Mouse (Mus musculus): ENCODE measurements around the gene 1700011L22Rik. TPM values are rescaled to one million over a fixed set of nuclear protein-coding genes. Genes with fewer than 3 reads are reported as not detected.

Gene 1700011L22Rik
- polyA plus RNA-seq, 1 experiment from 2014 or later, result not detected

DNA sequence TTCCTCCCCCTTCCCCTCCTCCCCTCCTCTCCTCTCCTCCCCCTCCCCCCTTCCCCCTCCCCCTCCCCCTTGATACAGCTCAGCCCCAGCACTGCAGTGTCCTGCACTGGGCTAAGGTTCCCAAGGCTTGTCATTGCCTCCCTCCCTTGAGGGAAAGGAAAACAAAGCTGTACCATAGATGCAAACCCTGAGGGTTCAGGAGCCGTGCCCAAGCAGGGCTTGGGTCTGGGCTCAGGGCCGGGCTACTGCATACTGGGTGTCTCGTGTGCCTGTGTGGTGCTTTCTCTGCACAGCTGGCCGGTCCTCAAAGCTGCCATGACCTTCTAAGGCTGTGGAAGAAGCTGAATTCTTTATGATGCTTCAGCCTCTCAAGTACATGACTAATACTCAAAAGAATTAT lies 74.8 kb downstream of the 1700011L22Rik start:
- Histone ChIP-seq H3K27ac (ENCODE audit: low read depth, low read length) (no peak overlapping the region), H3K4me3 (ENCODE audit: low read depth, low read length) (no peak overlapping the region), H3K36me3 (ENCODE audit: control insufficient read depth, insufficient read depth, low read length) (no peaks in the 10 kb centered on the region), H3K27me3 (replicated peaks; ENCODE audit: control insufficient read depth, insufficient read depth, low read length) (no peaks in the 10 kb centered on the region), H3K9me3 (ENCODE audit: control insufficient read depth, low read length) (no peaks in the 10 kb centered on the region), H3K9ac (ENCODE audit: low read depth, low read length) (no peak overlapping the region), H3K4me2 (no peak overlapping the region), H3K4me1 (replicated peaks; ENCODE audit: control insufficient read depth, insufficient read depth, low read length) (no peaks in the 10 kb centered on the region)
- ATAC-seq (replicated peaks; ENCODE audit: low FRiP score) (no peak), DNase-seq (ENCODE audit: low spot score) (no peak)
- WGBS, result 54% methylated on average over 4 of the region's 4 CpGs

GRCm38 (mm10) chr8:79165276-79165675 lies 83.1 kb downstream of the 1700011L22Rik start:
- H3K4me1 ChIP-seq (replicated peaks; ENCODE audit: control insufficient read depth, insufficient read depth, low read length), result 0 out of 2 replicates have a peak, but pooled peaks cover 2% of the 10 kb centered on the region
- DNase-seq (ENCODE audit: low spot score) (no peak), ATAC-seq (replicated peaks; ENCODE audit: low FRiP score) (no peak)
- H3K4me2 ChIP-seq, result no peak overlapping the region
- H3K9me3 ChIP-seq (ENCODE audit: control insufficient read depth, low read length), result no peaks in the 10 kb centered on the region
- H3K4me3 ChIP-seq (ENCODE audit: low read depth, low read length), result no peak overlapping the region
- H3K27me3 ChIP-seq (replicated peaks; ENCODE audit: control insufficient read depth, insufficient read depth, low read length), result no peaks in the 10 kb centered on the region
- no peaks in the 10 kb centered on the region; the same call in 1 of the 2 replicates for H3K36me3 ChIP-seq (ENCODE audit: control insufficient read depth, insufficient read depth, low read length)
- WGBS, result 82% methylated on average over 3 of the region's 3 CpGs
- no peak overlapping the region for H3K27ac ChIP-seq (ENCODE audit: low read depth, low read length)
- H3K9ac ChIP-seq (ENCODE audit: low read depth, low read length), result no peak overlapping the region

- WGBS, result 59% methylated on average over 1 of the region's 1 CpGs
- Histone ChIP-seq H3K36me3 (ENCODE audit: control insufficient read depth, insufficient read depth, low read length) (no peaks in the 10 kb centered on the region; the same call in 1 of the 2 replicates), H3K4me2 (no peak overlapping the region), H3K9me3 (ENCODE audit: control insufficient read depth, low read length) (no peaks in the 10 kb centered on the region), H3K4me1 (replicated peaks; ENCODE audit: control insufficient read depth, insufficient read depth, low read length) (0 out of 2 replicates have a peak, but pooled peaks cover 2% of the 10 kb centered on the region), H3K27ac (ENCODE audit: low read depth, low read length) (no peak overlapping the region), H3K27me3 (replicated peaks; ENCODE audit: control insufficient read depth, insufficient read depth, low read length) (no peaks in the 10 kb centered on the region), H3K9ac (ENCODE audit: low read depth, low read length) (no peak overlapping the region), H3K4me3 (ENCODE audit: low read depth, low read length) (no peak overlapping the region)
- DNase-seq (ENCODE audit: low spot score) (no peak), ATAC-seq (replicated peaks; ENCODE audit: low FRiP score) (no peak)
Measured at GRCm38 (mm10) chr8:79164336-79164735, 84.0 kb downstream of the 1700011L22Rik start.

- no peak overlapping the region for H3K27ac ChIP-seq (ENCODE audit: low read depth, low read length)
- no peaks in the 10 kb centered on the region; the same call in 1 of the 2 replicates for H3K36me3 ChIP-seq (ENCODE audit: control insufficient read depth, insufficient read depth, low read length)
- no peak overlapping the region for H3K4me3 ChIP-seq (ENCODE audit: low read depth, low read length)
- ATAC-seq (replicated peaks; ENCODE audit: low FRiP score) (peak; percentile 34), DNase-seq (ENCODE audit: low spot score) (no peak)
- 61% methylated on average over 10 of the region's 10 CpGs for WGBS
- no peak overlapping the region for H3K4me2 ChIP-seq
- H3K27me3 ChIP-seq (replicated peaks; ENCODE audit: control insufficient read depth, insufficient read depth, low read length), result no peaks in the 10 kb centered on the region
- 0 out of 2 replicates have a peak, but pooled peaks cover 2% of the 10 kb centered on the region for H3K4me1 ChIP-seq (replicated peaks; ENCODE audit: control insufficient read depth, insufficient read depth, low read length)
- H3K9ac ChIP-seq (ENCODE audit: low read depth, low read length), result no peak overlapping the region
- no peaks in the 10 kb centered on the region for H3K9me3 ChIP-seq (ENCODE audit: control insufficient read depth, low read length)
Measured at GRCm38 (mm10) chr8:79162533-79163308, 85.6 kb downstream of the 1700011L22Rik start.

DNA sequence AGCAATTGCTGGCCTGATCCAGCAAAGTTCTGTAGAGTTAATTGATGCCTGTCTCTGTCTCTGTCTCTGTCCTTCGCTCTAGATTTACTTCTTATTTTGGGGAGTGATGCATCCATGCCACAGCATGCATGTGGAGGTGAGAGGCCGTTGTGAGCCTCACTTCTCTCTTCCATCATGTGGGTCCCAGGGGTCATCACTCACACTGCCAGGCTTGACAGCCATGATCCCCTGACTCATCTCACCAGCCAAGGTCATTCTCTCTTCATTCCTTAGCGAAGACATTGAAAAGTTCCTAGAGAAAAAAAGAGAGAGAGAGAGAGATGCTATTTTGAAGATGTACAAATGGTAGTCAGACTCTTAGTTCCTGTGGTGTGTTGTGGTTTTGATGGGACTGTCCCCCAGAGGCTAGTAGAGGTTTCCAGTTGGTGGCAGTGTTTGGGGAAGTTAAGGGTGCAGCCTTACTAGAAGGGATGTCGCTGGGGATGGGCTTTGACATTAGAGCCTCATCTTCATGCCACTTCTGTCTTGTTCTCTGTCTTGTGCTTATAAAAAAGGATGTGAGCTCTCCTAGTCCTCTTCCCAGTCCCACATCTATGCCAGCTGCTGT lies 87.1 kb downstream of the 1700011L22Rik start:
- no peaks in the 10 kb centered on the region for H3K9me3 ChIP-seq (ENCODE audit: control insufficient read depth, low read length)
- no peak overlapping the region for H3K27ac ChIP-seq (ENCODE audit: low read depth, low read length)
- no peak for ATAC-seq (replicated peaks; ENCODE audit: low FRiP score)
- 0 out of 2 replicates have a peak, but pooled peaks cover 2% of the 10 kb centered on the region for H3K4me1 ChIP-seq (replicated peaks; ENCODE audit: control insufficient read depth, insufficient read depth, low read length)
- 68% methylated on average over 4 of the region's 4 CpGs for WGBS
- no peak overlapping the region for H3K9ac ChIP-seq (ENCODE audit: low read depth, low read length)
- no peak for DNase-seq (ENCODE audit: low spot score)
- no peak overlapping the region for H3K4me3 ChIP-seq (ENCODE audit: low read depth, low read length)
- H3K36me3 ChIP-seq (ENCODE audit: control insufficient read depth, insufficient read depth, low read length), result no peaks in the 10 kb centered on the region; the same call in 1 of the 2 replicates
- H3K27me3 ChIP-seq (replicated peaks; ENCODE audit: control insufficient read depth, insufficient read depth, low read length), result no peaks in the 10 kb centered on the region
- H3K4me2 ChIP-seq, result no peak overlapping the region

Other genes with a start within 250 kb of the 1700011L22Rik start
- 3.5 and 3.8 TPM in 2 replicates for gene Zfp827, start 220.1 kb downstream of the 1700011L22Rik start, polyA plus RNA-seq (2014; fragmentation: Nextera tagmentation; extraction: Ambion mirVana)
- 7.7 and 8.1 TPM in 2 replicates for gene Mmaa, start 46.4 kb upstream of the 1700011L22Rik start, polyA plus RNA-seq (2014; fragmentation: Nextera tagmentation; extraction: Ambion mirVana)
- gene Smad1, start 150.9 kb upstream of the 1700011L22Rik start, polyA plus RNA-seq (2014; fragmentation: Nextera tagmentation; extraction: Ambion mirVana), result 18.5 TPM in 2 replicates

Data from liver, embryonic 11.5 days (tissue).